Mouse (Mus musculus): ENCODE measurements around the gene Gm9736. TPM values are rescaled to one million over a fixed set of nuclear protein-coding genes. Genes with fewer than 3 reads are reported as not detected.
"Not testable (repeated sequence)": the region's sequence is repeated elsewhere in the genome, so short reads cannot be mapped to it uniquely, and the experiment has no call there.

Gene Gm9736
- total RNA-seq (2022), result not detected

DNA sequence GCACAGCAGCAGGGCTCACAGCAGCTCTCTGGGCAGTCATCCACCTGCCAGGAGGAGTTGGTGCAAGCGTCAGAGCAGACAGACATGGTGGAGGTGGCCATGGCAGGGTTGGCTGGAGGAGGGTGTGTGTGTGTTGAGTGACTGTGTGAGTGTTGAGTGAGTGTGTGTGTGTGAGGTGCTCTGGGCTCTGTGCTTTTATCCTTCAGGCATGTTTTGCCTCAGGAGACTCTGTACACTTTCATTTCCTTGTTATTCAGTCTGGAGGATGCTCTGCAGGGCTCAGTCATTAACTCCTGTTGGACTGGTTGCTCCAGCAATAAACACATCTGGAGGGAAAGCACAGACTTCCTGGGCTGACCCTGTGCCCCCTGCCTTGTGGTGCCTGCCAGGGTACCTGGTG lies at the start of gene Gm9736:
Gm9736 (minus strand) TSS at position 101 of the 400 bp plus-strand sequence.
- not testable (repeated sequence) for DNase-seq (ENCODE audit: low spot score)

DNA sequence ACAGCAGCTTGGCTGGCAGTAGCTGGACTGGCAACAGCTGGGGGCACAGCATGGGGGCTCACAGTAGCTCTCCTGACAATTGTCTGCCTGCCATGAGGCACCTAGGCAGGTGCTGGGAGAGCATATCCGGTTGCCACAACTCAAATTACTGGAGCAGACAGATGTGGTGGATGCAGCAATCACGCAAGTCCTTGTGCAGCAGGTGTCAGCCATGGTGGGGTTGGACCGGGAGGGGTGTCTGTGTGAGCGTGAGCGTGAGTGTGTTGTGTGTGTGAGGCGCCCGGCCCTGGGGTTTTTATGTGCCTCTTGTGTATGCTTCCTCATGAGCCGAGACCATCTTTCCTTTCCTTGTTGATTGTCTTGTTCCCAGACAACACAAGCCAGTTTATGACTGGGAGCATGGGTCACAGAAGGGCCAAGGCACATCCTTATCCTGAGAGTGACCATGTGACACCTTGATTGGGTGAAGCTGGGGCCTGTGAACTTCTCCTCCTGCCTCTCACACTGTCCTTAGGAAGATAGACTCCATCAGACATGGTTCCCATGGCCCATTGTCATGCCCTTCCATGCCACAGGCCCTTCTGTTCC lies 47.9 kb upstream of the Gm9736 start, which contains the start of gene Gm19668:
Gm19668 (minus strand) TSS at position 213 of the 588 bp plus-strand sequence.
- no peak for DNase-seq (ENCODE audit: low spot score)

DNA sequence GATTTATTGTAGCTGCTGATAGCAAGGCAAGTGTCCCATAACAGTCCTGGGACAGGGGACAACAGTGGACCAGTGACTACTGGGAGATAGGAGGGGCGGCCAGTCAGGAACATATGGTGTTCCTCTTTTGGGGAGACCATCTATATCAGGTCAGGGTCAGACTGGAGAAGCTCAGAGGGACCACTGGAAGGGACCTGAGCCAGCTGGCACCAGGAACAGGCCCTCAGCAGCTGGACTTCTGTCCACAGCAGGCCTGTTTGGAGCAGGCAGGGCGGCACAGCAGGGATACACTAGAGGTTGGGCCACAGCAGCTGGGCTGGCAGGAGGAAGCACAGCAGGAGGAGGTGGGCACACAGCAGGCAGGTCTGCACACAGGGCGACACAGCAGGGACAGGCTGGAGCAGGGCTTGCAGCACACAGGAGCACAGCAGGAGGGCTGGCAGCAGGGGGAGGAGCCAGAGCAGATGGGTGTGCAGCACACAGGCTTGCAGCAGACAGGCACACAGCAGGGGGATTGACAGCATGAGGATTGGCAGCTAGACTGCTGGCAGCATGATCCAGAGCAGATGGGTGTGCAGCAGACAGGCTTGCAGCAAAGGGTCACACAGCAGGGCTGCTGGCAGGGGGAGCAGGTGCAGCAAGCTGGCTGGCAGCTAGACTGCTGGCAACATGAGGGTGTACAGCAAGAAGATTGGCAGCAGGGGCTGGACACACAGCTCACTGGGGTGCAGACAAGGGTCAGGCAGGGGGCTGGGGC lies 47.2 kb upstream of the Gm9736 start:
- DNase-seq (ENCODE audit: low spot score), result not testable (repeated sequence)

DNA sequence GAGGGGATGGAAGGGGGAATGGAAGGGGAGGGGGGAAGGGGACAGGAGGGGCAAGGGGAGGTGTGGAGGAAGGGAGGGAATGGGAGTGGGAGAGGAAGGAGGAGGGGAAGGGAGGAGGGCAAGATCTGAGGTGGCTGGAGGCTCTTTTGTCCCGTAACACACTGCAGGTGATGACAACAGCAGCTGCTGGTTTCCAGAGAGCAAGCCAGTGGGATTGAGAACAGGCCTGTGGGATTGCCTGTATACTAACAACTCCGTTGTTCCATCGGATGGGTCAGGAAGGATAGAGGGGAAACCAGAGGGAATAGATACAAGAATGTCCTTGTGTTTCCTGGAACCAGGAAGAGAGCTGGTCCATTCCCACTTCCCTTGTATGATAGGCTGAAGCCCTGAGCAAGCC lies 46.5 kb upstream of the Gm9736 start:
- DNase-seq (ENCODE audit: low spot score), result no peak

GRCm38 (mm10) chr10:77794976-77795375 lies 43.8 kb upstream of the Gm9736 start, which contains the start of gene Gm9639:
Gene Gm9639, minus strand, starts transcription at chr10:77795076.
- DNase-seq (ENCODE audit: low spot score), result no peak

GRCm38 (mm10) chr10:77788621-77789020 lies 37.5 kb upstream of the Gm9736 start:
- no peak for DNase-seq (ENCODE audit: low spot score)

GRCm38 (mm10) chr10:77787876-77788275 lies 36.7 kb upstream of the Gm9736 start, which contains the start of gene Gm7137:
Gene Gm7137, minus strand, starts transcription at chr10:77788200.
- DNase-seq (ENCODE audit: low spot score), result not testable (repeated sequence)

DNA sequence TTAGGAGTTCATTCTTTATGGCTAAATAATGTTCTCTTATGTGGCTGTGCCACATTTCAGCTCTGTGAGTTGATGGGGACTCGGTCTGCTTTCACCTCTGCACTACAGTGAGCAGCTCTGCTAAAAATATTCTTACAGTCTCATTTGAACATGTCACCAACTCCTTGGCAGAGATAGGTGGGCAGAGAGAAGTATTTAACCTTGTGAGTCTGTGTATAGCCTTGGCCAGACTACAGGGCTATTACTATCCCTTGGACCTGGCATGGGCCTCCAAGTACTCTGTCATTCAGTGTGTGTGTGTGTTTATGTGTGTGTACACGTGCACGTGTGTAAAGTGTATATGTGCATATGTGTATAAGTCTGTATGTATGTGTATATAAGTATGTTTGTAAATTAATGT lies 32.2 kb upstream of the Gm9736 start:
- not testable (repeated sequence) for DNase-seq (ENCODE audit: low spot score)

DNA sequence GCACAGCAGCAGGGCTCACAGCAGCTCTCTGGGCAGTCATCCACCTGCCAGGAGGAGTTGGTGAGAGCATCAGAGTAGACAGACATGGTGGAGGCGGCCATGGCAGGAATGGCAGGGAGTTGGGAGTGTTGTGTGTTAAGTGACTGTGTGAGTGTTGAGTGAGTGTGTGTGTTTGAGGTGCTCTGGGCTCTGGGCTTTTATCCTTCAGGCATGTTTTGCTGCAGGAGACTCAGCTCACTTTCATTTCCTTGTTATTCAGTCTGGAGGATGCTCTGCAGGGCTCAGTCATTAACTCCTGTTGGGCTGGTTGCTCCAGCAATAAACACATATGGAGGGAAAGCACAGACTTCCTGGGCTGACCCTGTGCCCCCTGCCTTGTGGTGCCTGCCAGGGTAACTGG lies 31.3 kb upstream of the Gm9736 start, which contains the start of gene Gm3250:
Gm3250 (minus strand) TSS at position 101 of the 400 bp plus-strand sequence.
- DNase-seq (ENCODE audit: low spot score), result not testable (repeated sequence)

DNA sequence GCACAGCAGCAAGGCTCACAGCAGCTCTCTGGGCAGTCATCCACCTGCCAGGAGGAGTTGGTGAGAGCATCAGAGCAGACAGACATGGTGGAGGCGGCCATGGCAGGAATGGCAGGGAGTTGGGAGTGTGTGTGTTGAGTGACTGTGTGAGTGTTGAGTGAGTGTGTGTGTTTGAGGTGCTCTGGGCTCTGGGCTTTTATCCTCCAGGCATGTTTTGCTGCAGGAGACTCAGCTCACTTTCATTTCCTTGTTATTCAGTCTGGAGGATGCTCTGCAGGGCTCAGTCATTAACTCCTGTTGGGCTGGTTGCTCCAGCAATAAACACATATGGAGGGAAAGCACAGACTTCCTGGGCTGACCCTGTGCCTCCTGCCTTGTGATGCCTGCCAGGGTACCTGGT lies 25.7 kb upstream of the Gm9736 start, which contains the start of gene Gm7138:
Gm7138 (minus strand) TSS at position 101 of the 400 bp plus-strand sequence.
- DNase-seq (ENCODE audit: low spot score), result not testable (repeated sequence)

- DNase-seq (ENCODE audit: low spot score), result not testable (repeated sequence)
Observed at GRCm38 (mm10) chr10:77772142-77772541, 21.0 kb upstream of the Gm9736 start.

- DNase-seq (ENCODE audit: low spot score), result not testable (repeated sequence)
Observed at GRCm38 (mm10) chr10:77771225-77771624, 20.1 kb upstream of the Gm9736 start, which contains the start of gene Gm3238. Gene Gm3238, minus strand, starts transcription at chr10:77771325.

GRCm38 (mm10) chr10:77769727-77770126 lies 18.6 kb upstream of the Gm9736 start:
- no peak for DNase-seq (ENCODE audit: low spot score)

DNA sequence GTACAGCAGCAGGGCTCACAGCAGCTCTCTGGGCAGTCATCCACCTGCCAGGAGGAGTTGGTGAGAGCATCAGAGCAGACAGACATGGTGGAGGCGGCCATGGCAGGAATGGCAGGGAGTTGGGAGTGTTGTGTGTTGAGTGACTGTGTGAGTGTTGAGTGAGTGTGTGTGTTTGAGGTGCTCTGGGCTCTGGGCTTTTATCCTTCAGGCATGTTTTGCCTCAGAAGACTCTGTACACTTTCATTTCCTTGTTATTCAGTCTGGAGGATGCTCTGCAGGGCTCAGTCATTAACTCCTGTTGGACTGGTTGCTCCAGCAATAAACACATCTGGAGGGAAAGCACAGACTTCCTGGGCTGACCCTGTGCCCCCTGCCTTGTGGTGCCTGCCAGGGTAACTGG lies 8.4 kb upstream of the Gm9736 start, which contains the start of gene Gm3233:
Gm3233 (minus strand) TSS at position 101 of the 400 bp plus-strand sequence.
- DNase-seq (ENCODE audit: low spot score), result not testable (repeated sequence)

DNA sequence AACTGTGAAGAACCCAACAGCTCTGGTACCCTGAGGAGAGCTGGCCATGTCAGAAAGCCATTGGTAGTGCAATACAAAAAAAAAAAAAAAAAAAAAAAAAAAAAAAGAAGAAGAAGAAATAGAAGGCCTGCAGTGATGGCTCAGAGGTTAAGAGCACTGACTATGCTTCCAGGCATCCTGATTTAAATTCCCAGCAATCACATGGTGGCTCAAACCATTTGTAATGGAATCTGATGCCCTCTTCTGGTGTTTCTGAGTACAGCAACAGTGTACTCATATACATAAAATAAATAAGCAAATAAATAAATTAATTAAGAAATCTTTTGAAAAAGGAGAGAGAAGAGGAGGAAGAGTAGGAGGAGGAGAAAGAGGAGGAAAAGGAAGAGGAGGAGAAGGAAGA lies 2.3 kb upstream of the Gm9736 start:
- DNase-seq (ENCODE audit: low spot score), result no peak

GRCm38 (mm10) chr10:77752312-77752711 lies 1.2 kb upstream of the Gm9736 start:
- not testable (repeated sequence) for DNase-seq (ENCODE audit: low spot score)

DNA sequence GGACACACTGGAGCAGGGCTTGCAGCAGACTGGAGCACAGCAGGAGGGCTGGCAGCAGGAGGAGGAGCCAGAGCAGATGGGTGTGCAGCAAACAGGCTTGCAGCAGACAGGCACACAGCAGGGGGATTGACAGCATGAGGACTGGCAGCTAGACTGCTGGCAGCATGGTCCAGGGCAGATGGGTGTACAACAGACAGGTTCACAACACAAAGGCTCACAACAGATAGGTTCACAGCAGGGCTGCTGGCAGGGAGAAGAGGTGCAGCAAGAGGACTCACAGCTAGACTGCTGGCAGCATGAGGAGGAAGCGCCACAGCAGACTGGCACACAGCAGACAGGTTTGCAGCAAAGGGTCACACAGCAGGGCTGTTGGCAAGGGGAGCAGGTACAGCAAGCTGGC lies 468 bp downstream of the Gm9736 start:
- DNase-seq (ENCODE audit: low spot score), result not testable (repeated sequence)

GRCm38 (mm10) chr10:77741924-77742688 lies 9.0 kb downstream of the Gm9736 start, which contains the start of gene Gm18596:
Gene Gm18596, minus strand, starts transcription at chr10:77742638.
- not testable (repeated sequence) for DNase-seq (ENCODE audit: low spot score)

- DNase-seq (ENCODE audit: low spot score), result no peak
Observed at GRCm38 (mm10) chr10:77738929-77739328, 12.2 kb downstream of the Gm9736 start.

DNA sequence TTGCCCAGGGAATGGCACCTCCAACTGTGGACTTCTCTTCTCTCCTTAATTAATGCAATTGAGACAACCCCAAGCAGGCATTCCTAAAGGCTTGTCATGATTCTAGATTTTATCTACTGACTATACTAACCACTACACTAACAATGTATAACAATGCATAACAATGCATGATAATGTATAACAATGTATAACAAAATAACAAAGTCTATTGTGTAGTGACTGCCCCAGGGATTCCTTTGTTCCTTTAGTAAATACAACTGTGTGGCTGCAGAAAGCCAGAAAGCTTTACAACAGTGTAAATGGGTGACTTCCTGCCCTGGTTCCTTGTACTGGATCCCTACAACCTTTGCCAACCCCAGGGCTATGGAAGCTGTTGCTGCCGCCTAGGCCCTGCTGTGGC lies 15.2 kb downstream of the Gm9736 start:
- no peak for DNase-seq (ENCODE audit: low spot score)

DNA sequence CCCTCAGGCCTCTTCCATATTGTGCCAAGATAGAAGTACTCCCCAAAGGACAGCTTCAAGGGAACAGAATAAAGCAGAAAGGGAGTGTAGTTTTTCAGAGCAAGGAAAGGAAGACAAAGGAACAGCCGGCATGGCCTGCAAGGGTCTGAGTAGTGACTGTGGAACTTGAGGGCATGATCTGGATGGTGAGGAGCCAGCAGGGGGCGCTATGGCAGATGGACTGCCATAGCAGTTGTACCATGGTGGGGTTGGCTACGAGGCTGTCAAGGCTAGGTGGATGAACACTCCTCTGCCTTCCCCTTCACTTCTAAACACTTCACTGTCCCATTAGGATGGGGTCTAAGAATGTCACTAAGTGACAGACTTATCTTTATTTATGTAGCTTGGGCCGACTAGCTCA lies 21.9 kb downstream of the Gm9736 start:
- no peak for DNase-seq (ENCODE audit: low spot score)

- no peak for DNase-seq (ENCODE audit: low spot score)
Observed at GRCm38 (mm10) chr10:77728280-77728679, 22.9 kb downstream of the Gm9736 start.

Measured in heart, adult 8-10 months (tissue).